Mouse (Mus musculus): Measurements from ENCODE around the gene Dmrt2.

The Dmrt2 gene

GRCm38 (mm10) chr19:25698850-25699249, 26.6 kb downstream of the Dmrt2 start:
- DNase-seq: no peak

GRCm38 (mm10) chr19:25713382-25713781, 41.2 kb downstream of the Dmrt2 start:
- no peak for DNase-seq

- no peak for DNase-seq
These were observed 42.7 kb downstream of the Dmrt2 start for GRCm38 (mm10) chr19:25714927-25715326.

- no peak for DNase-seq
These were observed 50.4 kb downstream of the Dmrt2 start for GRCm38 (mm10) chr19:25722616-25723015.

Data from cerebellum, adult 11 months (tissue).